Mouse (Mus musculus): ENCODE measurements at regions not wholly inside any gene's neighbourhood (a gene's known extent, or its start where the extent isn't known, plus 50 kb on each side); places are given as distances from the start of the nearest gene placed in this dataset.

- 63% methylated on average over 3 of the region's 3 CpGs for WGBS
- Histone ChIP-seq H3K27me3 (ENCODE audit: control insufficient read depth, insufficient read depth, low read length) (no peaks in the 10 kb centered on the region), H3K27ac (ENCODE audit: insufficient read depth, low read length) (no peak overlapping the region), H3K4me1 (ENCODE audit: control insufficient read depth, insufficient read depth, low read length) (no peaks in the 10 kb centered on the region), H3K4me3 (replicated peaks; ENCODE audit: insufficient read depth, low read depth, low read length) (no peak overlapping the region)
- TF ChIP-seq POLR2A (IDR thresholded peaks at IDR 0.05; ENCODE audit: borderline replicate concordance, insufficient read depth, low read length) (no peak), CTCF (IDR thresholded peaks at IDR 0.05; ENCODE audit: borderline replicate concordance, insufficient read depth, low read depth, low read length) (no peak)
- no peak for DNase-seq
Observed at GRCm38 (mm10) chr6:89215021-89215420, 147.4 kb downstream of the Plxna1 start.

- DNase-seq: peak; percentile 33 to 46
- Histone ChIP-seq H3K4me1 (ENCODE audit: control insufficient read depth, insufficient read depth, low read length) (peaks cover 42% of the 10 kb centered on the region), H3K27me3 (ENCODE audit: control insufficient read depth, insufficient read depth, low read length) (no peaks in the 10 kb centered on the region), H3K4me3 (replicated peaks; ENCODE audit: insufficient read depth, low read depth, low read length) (no peak overlapping the region), H3K27ac (ENCODE audit: insufficient read depth, low read length) (no peak overlapping the region)
- WGBS: 23% methylated on average over 27 of the region's 27 CpGs
- no peak for TF ChIP-seq CTCF (IDR thresholded peaks at IDR 0.05; ENCODE audit: borderline replicate concordance, insufficient read depth, low read depth, low read length)
Observed at GRCm38 (mm10) chr6:89235416-89236075, 126.9 kb downstream of the Plxna1 start.

GRCm38 (mm10) chr6:89236226-89236625 lies 126.2 kb downstream of the Plxna1 start:
- no peak overlapping the region for H3K27ac ChIP-seq (ENCODE audit: insufficient read depth, low read length)
- 88% methylated on average over 8 of the region's 8 CpGs for WGBS
- H3K4me1 ChIP-seq (ENCODE audit: control insufficient read depth, insufficient read depth, low read length): peaks cover 43% of the 10 kb centered on the region
- no peak for TF ChIP-seq CTCF (IDR thresholded peaks at IDR 0.05; ENCODE audit: borderline replicate concordance, insufficient read depth, low read depth, low read length)
- TF ChIP-seq POLR2A (IDR thresholded peaks at IDR 0.05; ENCODE audit: borderline replicate concordance, insufficient read depth, low read length): no peak
- no peak overlapping the region for H3K4me3 ChIP-seq (replicated peaks; ENCODE audit: insufficient read depth, low read depth, low read length)
- no peaks in the 10 kb centered on the region for H3K27me3 ChIP-seq (ENCODE audit: control insufficient read depth, insufficient read depth, low read length)
- peak; percentile 18 to 36 for DNase-seq

- Histone ChIP-seq H3K27me3 (ENCODE audit: control insufficient read depth, insufficient read depth, low read length) (no peaks in the 10 kb centered on the region), H3K4me3 (replicated peaks; ENCODE audit: insufficient read depth, low read depth, low read length) (no peak overlapping the region), H3K4me1 (ENCODE audit: control insufficient read depth, insufficient read depth, low read length) (peaks cover 43% of the 10 kb centered on the region), H3K27ac (ENCODE audit: insufficient read depth, low read length) (no peak overlapping the region)
- no peak for TF ChIP-seq POLR2A (IDR thresholded peaks at IDR 0.05; ENCODE audit: borderline replicate concordance, insufficient read depth, low read length)
- WGBS: 46% methylated on average over 10 of the region's 10 CpGs
- DNase-seq: peak; percentile 87 to 95
Observed at GRCm38 (mm10) chr6:89236892-89237646, 125.4 kb downstream of the Plxna1 start.

- peaks cover 43% of the 10 kb centered on the region for H3K4me1 ChIP-seq (ENCODE audit: control insufficient read depth, insufficient read depth, low read length)
- TF ChIP-seq CTCF (IDR thresholded peaks at IDR 0.05; ENCODE audit: borderline replicate concordance, insufficient read depth, low read depth, low read length) (no peak), POLR2A (IDR thresholded peaks at IDR 0.05; ENCODE audit: borderline replicate concordance, insufficient read depth, low read length) (no peak)
- no peak overlapping the region for H3K27ac ChIP-seq (ENCODE audit: insufficient read depth, low read length)
- DNase-seq: peak; percentile 49 to 55
- H3K4me3 ChIP-seq (replicated peaks; ENCODE audit: insufficient read depth, low read depth, low read length): peak overlapping the region; percentile 29
- H3K27me3 ChIP-seq (ENCODE audit: control insufficient read depth, insufficient read depth, low read length): no peaks in the 10 kb centered on the region
- WGBS: 16% methylated on average over 14 of the region's 14 CpGs
Observed at GRCm38 (mm10) chr6:89238871-89239270, 123.5 kb downstream of the Plxna1 start.

- TF ChIP-seq POLR2A (IDR thresholded peaks at IDR 0.05; ENCODE audit: borderline replicate concordance, insufficient read depth, low read length) (no peak), CTCF (IDR thresholded peaks at IDR 0.05; ENCODE audit: borderline replicate concordance, insufficient read depth, low read depth, low read length) (no peak)
- no peaks in the 10 kb centered on the region for H3K27me3 ChIP-seq (ENCODE audit: control insufficient read depth, insufficient read depth, low read length)
- H3K27ac ChIP-seq (ENCODE audit: insufficient read depth, low read length): 0 out of 2 replicates have a peak overlapping the region, but pooled peaks have one; percentile 9
- peak; percentile 92 to 96 for DNase-seq
- peaks cover 43% of the 10 kb centered on the region for H3K4me1 ChIP-seq (ENCODE audit: control insufficient read depth, insufficient read depth, low read length)
- no peak overlapping the region for H3K4me3 ChIP-seq (replicated peaks; ENCODE audit: insufficient read depth, low read depth, low read length)
- WGBS: 9% methylated on average over 8 of the region's 8 CpGs
Observed at GRCm38 (mm10) chr6:89239511-89239910, 122.9 kb downstream of the Plxna1 start.

GRCm38 (mm10) chr6:89240168-89240705 lies 122.2 kb downstream of the Plxna1 start:
- no peaks in the 10 kb centered on the region for H3K27me3 ChIP-seq (ENCODE audit: control insufficient read depth, insufficient read depth, low read length)
- WGBS: 16% methylated on average over 4 of the region's 4 CpGs
- H3K4me3 ChIP-seq (replicated peaks; ENCODE audit: insufficient read depth, low read depth, low read length): no peak overlapping the region
- H3K27ac ChIP-seq (ENCODE audit: insufficient read depth, low read length): no peak overlapping the region
- peaks cover 42% of the 10 kb centered on the region for H3K4me1 ChIP-seq (ENCODE audit: control insufficient read depth, insufficient read depth, low read length)
- TF ChIP-seq POLR2A (IDR thresholded peaks at IDR 0.05; ENCODE audit: borderline replicate concordance, insufficient read depth, low read length): no peak
- TF ChIP-seq CTCF (IDR thresholded peaks at IDR 0.05; ENCODE audit: borderline replicate concordance, insufficient read depth, low read depth, low read length): no peak
- DNase-seq: peak; percentile 31 to 32

Measured in cerebellum, adult 2 months (tissue).